Mouse (Mus musculus) heart, adult 2 months (tissue): ENCODE measurements at regions not wholly inside any gene's neighbourhood (a gene's known extent, or its start where the extent isn't known, plus 50 kb on each side); places are given as distances from the start of the nearest gene placed in this dataset.

ENCODE experiments used
- DNase-seq, 2 experiments: peaks; one replicate each; pipeline ENCODE4 v3.0.0; 2021
- H3K27ac ChIP-seq: fragments of 200-600 bp; 2 replicates; pipeline ENCODE4 v1.8.1; 2022
- H3K27me3 ChIP-seq: fragments of 200-500 bp; 2 replicates; pipeline ENCODE4 v1.6.1; 2012; ENCODE audit warnings: mild to moderate bottlenecking, low read length, inconsistent platforms, mixed read lengths; ENCODE audit not compliant: control insufficient read depth, insufficient read depth
- H3K36me3 ChIP-seq: fragments of 200-500 bp; 2 replicates; pipeline ENCODE4 v1.6.1; 2012; ENCODE audit warnings: low read length, inconsistent platforms; ENCODE audit not compliant: control insufficient read depth, insufficient read depth
- H3K4me1 ChIP-seq: fragments of 200-500 bp; 2 replicates; pipeline ENCODE4 v1.6.1; 2011; ENCODE audit warnings: low read length; ENCODE audit not compliant: control insufficient read depth, insufficient read depth
- H3K4me3 ChIP-seq: fragments of 200-600 bp; 2 replicates; pipeline ENCODE4 v1.8.1; 2022
- H3K79me2 ChIP-seq: fragments of 200-500 bp; replicated peaks from 2 replicates; pipeline ENCODE4 v1.6.1; 2012; ENCODE audit warnings: mild to moderate bottlenecking, inconsistent platforms, low read length, moderate library complexity, mixed read lengths; ENCODE audit not compliant: control insufficient read depth, insufficient read depth
- H3K9ac ChIP-seq: fragments of 200-500 bp; 2 replicates; pipeline ENCODE4 v1.6.1; 2012; ENCODE audit warnings: low read depth, mild to moderate bottlenecking, control low read depth, inconsistent platforms, low read length, mixed read lengths
- CTCF ChIP-seq: fragments of 200-600 bp; IDR thresholded peaks from 2 replicates; pipeline ENCODE4 v1.8.1; 2022; ENCODE audit warnings: antibody characterized with exemption, mild to moderate bottlenecking, moderate library complexity
- EP300 ChIP-seq: fragments of 200-500 bp; IDR thresholded peaks from 2 replicates; pipeline ENCODE4 v1.6.1; 2011; ENCODE audit warnings: low read depth, low read length, control low read depth; ENCODE audit not compliant: insufficient read depth
- POLR2A ChIP-seq: fragments of 200-500 bp; IDR thresholded peaks from 2 replicates; pipeline ENCODE4 v1.6.1; 2011; ENCODE audit warnings: mild to moderate bottlenecking, low read depth, low read length, control low read depth; ENCODE audit not compliant: insufficient read depth
- WGBS: fragments of 180-500 bp; shearing (Covaris S2); methylation state at CpG from one replicate; pipeline ENCODE4 v1.1.7; 2018; 5-methylcytosine and 5-hydroxymethylcytosine counted together
- intact Hi-C: fragments of 180-260 bp; cut with DNase I; formaldehyde crosslinking; loops from one replicate; pipeline ENCODE4 v1.15.1; 2025

GRCm38 (mm10) chr10:83931758-83932157 lies 209.1 kb downstream of the 1500009L16Rik start:
- Histone ChIP-seq H3K79me2 (no peaks in the 10 kb centered on the region), H3K36me3 (no peaks in the 10 kb centered on the region), H3K4me3 (no peak overlapping the region), H3K27ac (no peak overlapping the region), H3K9ac (no peak overlapping the region), H3K4me1 (peaks cover 8% of the 10 kb centered on the region), H3K27me3 (no peaks in the 10 kb centered on the region)
- no peak for DNase-seq
- intact Hi-C loops: loop anchor here (5.0 kb wide), 1 partner anchor 126 kb away; no protein-coding TSS in a partner anchor
- 48% methylated on average over 3 of the region's 3 CpGs for WGBS
- TF ChIP-seq EP300: no peak
- TF ChIP-seq POLR2A: no peak
- no peak for TF ChIP-seq CTCF

- Histone ChIP-seq H3K9ac (no peak overlapping the region), H3K27me3 (no peaks in the 10 kb centered on the region), H3K36me3 (no peaks in the 10 kb centered on the region), H3K79me2 (no peaks in the 10 kb centered on the region), H3K4me1 (peaks cover 16% of the 10 kb centered on the region), H3K4me3 (no peak overlapping the region), H3K27ac (no peak overlapping the region)
- DNase-seq: no peak
- TF ChIP-seq EP300: no peak
- no peak for TF ChIP-seq POLR2A
- no peak for TF ChIP-seq CTCF
- intact Hi-C loops: loop anchor here (5.0 kb wide), 1 partner anchor 124 kb away; no protein-coding TSS in a partner anchor
- 84% methylated on average over 7 of the region's 7 CpGs for WGBS
These were observed 210.5 kb downstream of the 1500009L16Rik start for GRCm38 (mm10) chr10:83933201-83933600.

GRCm38 (mm10) chr10:83934498-83934897 lies 211.8 kb downstream of the 1500009L16Rik start:
- H3K4me3 ChIP-seq: no peak overlapping the region
- H3K27ac ChIP-seq: no peak overlapping the region
- no peaks in the 10 kb centered on the region for H3K79me2 ChIP-seq
- 48% methylated on average over 3 of the region's 3 CpGs for WGBS
- H3K4me1 ChIP-seq: peaks cover 16% of the 10 kb centered on the region
- no peak overlapping the region for H3K9ac ChIP-seq
- intact Hi-C loops: loop anchor here (5.0 kb wide), 1 partner anchor 123 kb away; no protein-coding TSS in a partner anchor
- DNase-seq: no peak
- H3K36me3 ChIP-seq: no peaks in the 10 kb centered on the region
- peak; percentile 60 for TF ChIP-seq CTCF
- no peak for TF ChIP-seq EP300
- no peaks in the 10 kb centered on the region for H3K27me3 ChIP-seq

GRCm38 (mm10) chr10:83937168-83937567 lies 214.5 kb downstream of the 1500009L16Rik start:
- TF ChIP-seq EP300 (peak; percentile 92), POLR2A (peak; percentile 42; the same call in 1 of the 2 replicates), CTCF (no peak)
- peaks cover 15% of the 10 kb centered on the region for H3K4me1 ChIP-seq
- WGBS: 19% methylated on average over 9 of the region's 9 CpGs
- peak overlapping the region; percentile 75 for H3K27ac ChIP-seq
- no peak overlapping the region for H3K9ac ChIP-seq
- no peak overlapping the region for H3K4me3 ChIP-seq
- intact Hi-C loops: loop anchor here (1.0 to 5.0 kb wide), 4 partner anchors 59 to 505 kb away; partner anchors contain the start of gene Nuak1
- no peaks in the 10 kb centered on the region for H3K79me2 ChIP-seq
- DNase-seq: peak; percentile 52 to 80
- no peaks in the 10 kb centered on the region for H3K27me3 ChIP-seq
- H3K36me3 ChIP-seq: no peaks in the 10 kb centered on the region

- Histone ChIP-seq H3K79me2 (no peaks in the 10 kb centered on the region), H3K27me3 (no peaks in the 10 kb centered on the region), H3K4me3 (no peak overlapping the region), H3K4me1 (peaks cover 11% of the 10 kb centered on the region), H3K9ac (no peak overlapping the region), H3K27ac (no peak overlapping the region), H3K36me3 (no peaks in the 10 kb centered on the region)
- peak; percentile 23 to 26 for DNase-seq
- WGBS: 43% methylated on average over 3 of the region's 3 CpGs
- TF ChIP-seq EP300: no peak
- TF ChIP-seq CTCF: no peak
- no peak for TF ChIP-seq POLR2A
- intact Hi-C loops: no loop called here
These were observed 219.4 kb downstream of the 1500009L16Rik start for GRCm38 (mm10) chr10:83942101-83942500.

GRCm38 (mm10) chr10:83944158-83944557 lies 221.5 kb downstream of the 1500009L16Rik start:
- Histone ChIP-seq H3K27ac (no peak overlapping the region), H3K36me3 (no peaks in the 10 kb centered on the region), H3K4me1 (peaks cover 5% of the 10 kb centered on the region), H3K79me2 (no peaks in the 10 kb centered on the region), H3K27me3 (no peaks in the 10 kb centered on the region), H3K9ac (no peak overlapping the region), H3K4me3 (no peak overlapping the region)
- no peak for DNase-seq
- intact Hi-C loops: no loop called here
- WGBS: 86% methylated on average over 1 of the region's 1 CpGs
- TF ChIP-seq POLR2A (no peak), CTCF (peak; percentile 35)
